ENCODE assay signal across 9 mouse cellular contexts in genomic region chr1:58156747-58157146, GRCm38 (mm10). TPM values are rescaled to one million over a fixed set of nuclear protein-coding genes. Genes with fewer than 3 reads are reported as not detected.
DNase-seq lines count a peak whose midpoint lies in the region; ATAC-seq lines count a peak whose summit lies in the region.
"Had no signal": no experiment of that assay in that cellular context is flagged by ENCODE, and none has a peak within 500 bp of the region (broad histone marks: within the 10 kb centered on the region; RNA-seq: fewer than 3 reads in every experiment).

No protein-coding gene starts in this region.

- H3K4me3 ChIP-seq in kidney, embryonic 16.5 days (ENCODE audit: low read length), result no peak overlapping the region
- H3K4me3 ChIP-seq in hindbrain, embryonic 11.5 days (ENCODE audit: low read depth, low read length), result no peak overlapping the region
- H3K4me3 ChIP-seq in limb, embryonic 11.5 days (ENCODE audit: low read depth, low read length), result no peak overlapping the region
- H3K4me3 ChIP-seq: embryonic facial prominence, embryonic 15.5 days had no signal

- no peaks in the 10 kb centered on the region for H3K9me3 ChIP-seq in kidney, embryonic 16.5 days (ENCODE audit: low read length)
- H3K9me3 ChIP-seq in hindbrain, embryonic 11.5 days (ENCODE audit: control insufficient read depth, low read length), result no peaks in the 10 kb centered on the region
- H3K9me3 ChIP-seq in limb, embryonic 11.5 days (ENCODE audit: control insufficient read depth, low read length), result no peaks in the 10 kb centered on the region
- H3K9me3 ChIP-seq: embryonic facial prominence, embryonic 15.5 days had no signal

- ATAC-seq in kidney, embryonic 16.5 days (ENCODE audit: low FRiP score, low TSS enrichment), result no peak
- ATAC-seq in hindbrain, embryonic 11.5 days (ENCODE audit: low FRiP score), result no peak
- no peak for ATAC-seq in limb, embryonic 11.5 days (ENCODE audit: insufficient number of reproducible peaks, low FRiP score, low TSS enrichment, low read depth)
- ATAC-seq in inflammation-experienced regulatory T-cells, adult 6 months, result no peak

- peak; percentile 49 for DNase-seq in kidney, adult 18-20 months
- peak; percentile 50 for DNase-seq in ES-CJ7 (ENCODE audit: low read depth, low spot score)
- DNase-seq in brain, adult 2 months (ENCODE audit: low read depth, low spot score), result peak; percentile 39
- DNase-seq in hindbrain, embryonic 11.5 days (ENCODE audit: low spot score), result peak; percentile 68
- peak; percentile 64 for DNase-seq in limb, embryonic 11.5 days (ENCODE audit: low spot score)
- DNase-seq in right cerebral cortex, postnatal 14 days, result peak; percentile 73

- H3K9ac ChIP-seq in kidney, embryonic 16.5 days (replicated peaks; ENCODE audit: low read length), result no peak overlapping the region
- H3K9ac ChIP-seq in hindbrain, embryonic 11.5 days (ENCODE audit: low read depth, low read length), result no peak overlapping the region
- H3K9ac ChIP-seq in limb, embryonic 11.5 days (ENCODE audit: low read length), result no peak overlapping the region
- H3K9ac ChIP-seq: embryonic facial prominence, embryonic 15.5 days had no signal

- H3K4me2 ChIP-seq in kidney, embryonic 16.5 days (replicated peaks; ENCODE audit: low read depth, low read length), result no peak overlapping the region
- no peak overlapping the region for H3K4me2 ChIP-seq in hindbrain, embryonic 11.5 days (replicated peaks; ENCODE audit: low read depth, low read length)
- H3K4me2 ChIP-seq in limb, embryonic 11.5 days (ENCODE audit: low read depth, severe bottlenecking), result no peak overlapping the region
- H3K4me2 ChIP-seq: embryonic facial prominence, embryonic 15.5 days had no signal

- no peaks in the 10 kb centered on the region for H3K4me1 ChIP-seq in kidney, embryonic 16.5 days (ENCODE audit: insufficient read depth, low read length)
- H3K4me1 ChIP-seq in hindbrain, embryonic 11.5 days (replicated peaks; ENCODE audit: control insufficient read depth, insufficient read depth, low read length), result no peaks in the 10 kb centered on the region
- H3K4me1 ChIP-seq in limb, embryonic 11.5 days (ENCODE audit: control insufficient read depth, insufficient read depth, low read length), result no peaks in the 10 kb centered on the region
- H3K4me1 ChIP-seq: embryonic facial prominence, embryonic 15.5 days had no signal

- no peak overlapping the region for H3K27ac ChIP-seq in kidney, embryonic 16.5 days (ENCODE audit: low read length)
- no peak overlapping the region for H3K27ac ChIP-seq in hindbrain, embryonic 11.5 days (ENCODE audit: low read depth, low read length)
- H3K27ac ChIP-seq in limb, embryonic 11.5 days (replicated peaks; ENCODE audit: low read depth, low read length), result no peak overlapping the region
- H3K27ac ChIP-seq: embryonic facial prominence, embryonic 15.5 days had no signal

- H3K36me3 ChIP-seq in kidney, embryonic 16.5 days (ENCODE audit: insufficient read depth, low read length), result no peaks in the 10 kb centered on the region
- no peaks in the 10 kb centered on the region for H3K36me3 ChIP-seq in hindbrain, embryonic 11.5 days (ENCODE audit: control insufficient read depth, insufficient read depth, low read length)
- no peaks in the 10 kb centered on the region for H3K36me3 ChIP-seq in limb, embryonic 11.5 days (ENCODE audit: control insufficient read depth, insufficient read depth, low read length)
- H3K36me3 ChIP-seq: embryonic facial prominence, embryonic 15.5 days had no signal

- no peaks in the 10 kb centered on the region for H3K27me3 ChIP-seq in kidney, embryonic 16.5 days (ENCODE audit: insufficient read depth, low read length)
- H3K27me3 ChIP-seq in hindbrain, embryonic 11.5 days (ENCODE audit: control insufficient read depth, insufficient read depth, low read length), result no peaks in the 10 kb centered on the region
- no peaks in the 10 kb centered on the region for H3K27me3 ChIP-seq in limb, embryonic 11.5 days (ENCODE audit: control insufficient read depth, insufficient read depth, low read length)
- H3K27me3 ChIP-seq: embryonic facial prominence, embryonic 15.5 days had no signal

- WGBS in kidney, embryonic 16.5 days, result 50% methylated on average over 5 of the region's 5 CpGs
- WGBS in hindbrain, embryonic 11.5 days, result 60% methylated on average over 5 of the region's 5 CpGs
- WGBS in limb, embryonic 11.5 days, result 58% methylated on average over 5 of the region's 5 CpGs

RNA-seq across cellular contexts. Expression of gene Aox3, which starts 43.8 kb away (rescaled TPM):
- polyA plus RNA-seq in kidney, embryonic 16.5 days (2015; fragmentation: Nextera tagmentation; extraction: Ambion mirVana), result 3.5 and 3.6 TPM in 2 replicates
- 0.40 TPM in 1 of 2 replicates, not detected in the other for polyA plus RNA-seq in hindbrain, embryonic 11.5 days (2014; fragmentation: Nextera tagmentation; extraction: Ambion mirVana)
- polyA plus RNA-seq in limb, embryonic 11.5 days (2014; fragmentation: Nextera tagmentation; extraction: Ambion mirVana), result 0.84 and 1.1 TPM in 2 replicates
- not detected for polyA plus RNA-seq in inflammation-experienced regulatory T-cells, adult 6 months (2017; shearing (Covaris generic))

RNA-seq across cellular contexts. Expression of gene Aox4, which starts 53.5 kb away (rescaled TPM):
- 0.02 TPM in 1 of 2 replicates, not detected in the other for polyA plus RNA-seq in kidney, embryonic 16.5 days (2015; fragmentation: Nextera tagmentation; extraction: Ambion mirVana)
- polyA plus RNA-seq in hindbrain, embryonic 11.5 days (2014; fragmentation: Nextera tagmentation; extraction: Ambion mirVana), result 0.10 TPM in 1 of 2 replicates, not detected in the other
- polyA plus RNA-seq in limb, embryonic 11.5 days (2014; fragmentation: Nextera tagmentation; extraction: Ambion mirVana), result 0.08 and 0.30 TPM in 2 replicates
- polyA plus RNA-seq in inflammation-experienced regulatory T-cells, adult 6 months (2017; shearing (Covaris generic)), result not detected
